Mouse (Mus musculus): ENCODE measurements around the gene Gm21992.

- no peak for TF ChIP-seq POLR2A (IDR thresholded peaks at IDR 0.05; ENCODE audit: insufficient read depth, low read depth, low read length)
- TF ChIP-seq CTCF (IDR thresholded peaks at IDR 0.05) = no peak
- TF ChIP-seq EP300 (IDR thresholded peaks at IDR 0.05; ENCODE audit: insufficient read depth, low read depth, low read length) = no peak
Measured at GRCm38 (mm10) chr19:4850281-4850680, 38.9 kb upstream of the Gm21992 start.
